In genomic region chr12:17510158-17510557, GRCm38 (mm10) we compare ENCODE assay signal across 8 mouse cellular contexts. TPM values are rescaled to one million over a fixed set of nuclear protein-coding genes. Genes with fewer than 3 reads are reported as not detected.
A peak's percentile ranks its signal among the peaks of the same experiment; 100 is the strongest.
DNase-seq lines count a peak whose midpoint lies in the region; ATAC-seq lines count a peak whose summit lies in the region.

No protein-coding gene starts in this region.

- H3K27ac ChIP-seq in liver, embryonic 15.5 days (replicated peaks), result no peak overlapping the region

- peak; percentile 4 for DNase-seq in embryo, embryonic 9.5 days (ENCODE audit: extremely low spot score)
- no peak for DNase-seq in embryo, embryonic 10.5 days (ENCODE audit: low spot score)
- DNase-seq in thymus, postnatal 4 days, result peak; percentile 13
- DNase-seq in thymus, adult 18-20 months, result no peak
- peak; percentile 25 for DNase-seq in yolk sac, embryonic 10.5 days (ENCODE audit: low spot score)
- DNase-seq in left cerebral cortex, adult 9 months (ENCODE audit: low spot score in 2 of 2), result no peak
- no peak for DNase-seq in urinary bladder, adult 2 months (ENCODE audit: low spot score)

- no peak overlapping the region for H3K9ac ChIP-seq in liver, embryonic 15.5 days

- no peak for ATAC-seq in liver, embryonic 15.5 days (ENCODE audit: insufficient read depth)

- H3K36me3 ChIP-seq in liver, embryonic 15.5 days (replicated peaks), result no peaks in the 10 kb centered on the region

- no peak overlapping the region for H3K4me3 ChIP-seq in liver, embryonic 15.5 days (replicated peaks)

- H3K27me3 ChIP-seq in liver, embryonic 15.5 days, result peaks cover 43% of the 10 kb centered on the region

- no peaks in the 10 kb centered on the region for H3K9me3 ChIP-seq in liver, embryonic 15.5 days (replicated peaks)

- H3K4me1 ChIP-seq in liver, embryonic 15.5 days (replicated peaks), result peaks cover 48% of the 10 kb centered on the region

- WGBS in liver, embryonic 15.5 days (ENCODE audit: insufficient replicate concordance), result 46% methylated on average over 12 of the region's 12 CpGs

- H3K4me2 ChIP-seq in liver, embryonic 15.5 days, result peak overlapping the region; percentile 20; the same call in 1 of the 2 replicates

RNA-seq across cellular contexts. Expression of gene Odc1, which starts 34.4 kb away (rescaled TPM):
- 404 and 432 TPM in 2 replicates for polyA plus RNA-seq in liver, embryonic 15.5 days (2015; fragmentation: Nextera tagmentation; extraction: Ambion mirVana)
- 64.4 and 68.4 TPM in 2 replicates for polyA plus RNA-seq in urinary bladder, adult 2 months (2012; rRNA removed)

Comparison
In these comparisons a context has a peak if more than half of its experiments do, and no peak if none do; other contexts are left out.
1. DNase-seq: peak in embryo, embryonic 9.5 days (single experiment), thymus, postnatal 4 days (single experiment) and yolk sac, embryonic 10.5 days (single experiment); none in embryo, embryonic 10.5 days (single experiment), thymus, adult 18-20 months (0 of 2), left cerebral cortex, adult 9 months (0 of 2) and urinary bladder, adult 2 months (single experiment).